Mouse (Mus musculus) MEL (cell line): ENCODE measurements at regions not wholly inside any gene's neighbourhood (a gene's known extent, or its start where the extent isn't known, plus 50 kb on each side); places are given as distances from the start of the nearest gene placed in this dataset.

Experiments
- DNase-seq: peaks from one replicate; pipeline ENCODE4 v3.0.0; 2011; ENCODE audit warnings: low read depth, low spot score
- H3K27ac ChIP-seq: 2 replicates; pipeline ENCODE4 v1.5.1; 2012; ENCODE audit warnings: low read depth, mild to moderate bottlenecking, control low read depth, low read length, moderate library complexity; ENCODE audit not compliant: control insufficient read depth
- H3K27me3 ChIP-seq, 2 experiments: fragments of 150-350 bp in 1 of 2; sonication (generic) in 1 of 2; 2 replicates each; pipeline ENCODE4 v1.6.1; 2012; ENCODE audit warnings: low read length in 2 of 2, mild to moderate bottlenecking in 2 of 2, improper control_type of control experiment in 1 of 2, moderate library complexity in 1 of 2; ENCODE audit not compliant: insufficient read depth in 2 of 2, control insufficient read depth in 1 of 2
- H3K36me3 ChIP-seq, 2 experiments: 2 replicates each; pipeline ENCODE4 v1.6.1; 2012 to 2014; ENCODE audit warnings: low read length in 2 of 2, improper control_type of control experiment in 1 of 2, inconsistent platforms in 1 of 2, mild to moderate bottlenecking in 1 of 2; ENCODE audit not compliant: insufficient read depth in 2 of 2, control insufficient read depth in 1 of 2
- H3K4me1 ChIP-seq, 2 experiments: fragments of 150-350 bp in 1 of 2; sonication (generic) in 1 of 2; 2 replicates each; pipeline ENCODE4 v1.6.1; 2012; ENCODE audit warnings: low read length in 2 of 2, improper control_type of control experiment in 1 of 2, mild to moderate bottlenecking in 1 of 2; ENCODE audit not compliant: insufficient read depth in 2 of 2, control insufficient read depth in 1 of 2
- H3K4me3 ChIP-seq, 2 experiments: fragments of 150-350 bp in 1 of 2; sonication (generic) in 1 of 2; 2 replicates each; pipeline ENCODE4 v1.5.1; 2012; ENCODE audit warnings: low read depth in 2 of 2, low read length in 2 of 2, mild to moderate bottlenecking in 2 of 2, moderate library complexity in 2 of 2, control low read depth in 1 of 2, improper control_type of control experiment in 1 of 2; ENCODE audit not compliant: control insufficient read depth in 1 of 2, insufficient read depth in 1 of 2
- H3K79me2 ChIP-seq: 2 replicates; pipeline ENCODE4 v1.6.1; 2012; ENCODE audit warnings: mild to moderate bottlenecking, low read length, moderate library complexity; ENCODE audit not compliant: control insufficient read depth, poor library complexity, insufficient read depth
- H3K9ac ChIP-seq: 2 replicates; pipeline ENCODE4 v1.6.1; 2012; ENCODE audit warnings: low read depth, mild to moderate bottlenecking, control low read depth, low read length, moderate library complexity; ENCODE audit not compliant: control insufficient read depth, poor library complexity, severe bottlenecking
- H3K9me3 ChIP-seq: fragments of 150-350 bp; sonication (generic); replicated peaks from 2 replicates; pipeline ENCODE4 v1.6.1; 2012; ENCODE audit warnings: mild to moderate bottlenecking, low read length, improper control_type of control experiment, moderate library complexity; ENCODE audit not compliant: insufficient read depth
- ETS1 ChIP-seq: IDR thresholded peaks from 2 replicates; pipeline ENCODE4 v1.6.1; 2012; ENCODE audit warnings: low read depth, mild to moderate bottlenecking, inconsistent platforms, low read length, improper control_type of control experiment, moderate library complexity
- HCFC1 ChIP-seq: IDR thresholded peaks from 2 replicates; pipeline ENCODE4 v1.6.1; 2012; ENCODE audit warnings: low read depth, mild to moderate bottlenecking, inconsistent platforms, low read length, improper control_type of control experiment, moderate library complexity
- KAT2A ChIP-seq: conservative IDR thresholded peaks from 2 replicates; pipeline ENCODE4 v1.6.1; 2012; ENCODE audit warnings: low read depth, low read length, improper control_type of control experiment, inconsistent platforms
- MAX ChIP-seq: IDR thresholded peaks from 2 replicates; pipeline ENCODE4 v1.6.1; 2011; ENCODE audit warnings: low read length, improper control_type of control experiment
- MAZ ChIP-seq: IDR thresholded peaks from 2 replicates; pipeline ENCODE4 v1.6.1; 2012; ENCODE audit warnings: low read depth, mild to moderate bottlenecking, inconsistent platforms, low read length, improper control_type of control experiment
- MXI1 ChIP-seq: IDR thresholded peaks from 2 replicates; pipeline ENCODE4 v1.6.1; 2011; ENCODE audit warnings: mild to moderate bottlenecking, low read depth, low read length, improper control_type of control experiment
- MYC ChIP-seq: IDR thresholded peaks from 2 replicates; pipeline ENCODE4 v1.6.1; 2011; ENCODE audit warnings: low read depth, mild to moderate bottlenecking, low read length, improper control_type of control experiment, moderate library complexity
- NELFE ChIP-seq: IDR thresholded peaks from 2 replicates; pipeline ENCODE4 v1.6.1; 2011; ENCODE audit warnings: low read depth, low read length, improper control_type of control experiment
- NRF1 ChIP-seq: IDR thresholded peaks from 2 replicates; pipeline ENCODE4 v1.6.1; 2014; ENCODE audit warnings: low read depth, mild to moderate bottlenecking, inconsistent platforms, low read length, improper control_type of control experiment, moderate library complexity; ENCODE audit not compliant: poor library complexity, insufficient read depth, severe bottlenecking
- POLR2A ChIP-seq, 2 experiments: IDR thresholded peaks; 2 replicates each; pipeline ENCODE4 v1.6.1; 2011 to 2012; ENCODE audit warnings: low read length in 2 of 2, mild to moderate bottlenecking in 2 of 2, control low read depth in 1 of 2, improper control_type of control experiment in 1 of 2, low read depth in 1 of 2, moderate library complexity in 1 of 2; ENCODE audit not compliant: control insufficient read depth in 1 of 2, insufficient read depth in 1 of 2, poor library complexity in 1 of 2
- POLR2AphosphoS2 ChIP-seq: IDR thresholded peaks from 2 replicates; pipeline ENCODE4 v1.6.1; 2011; ENCODE audit warnings: low read length, improper control_type of control experiment
- POLR2AphosphoS5 ChIP-seq: IDR thresholded peaks from 2 replicates; pipeline ENCODE4 v1.6.1; 2012; ENCODE audit warnings: low read depth, borderline replicate concordance, mild to moderate bottlenecking, inconsistent platforms, low read length, moderate library complexity, mixed read lengths
- RCOR1 ChIP-seq: IDR thresholded peaks from 2 replicates; pipeline ENCODE4 v1.6.1; 2012; ENCODE audit warnings: low read depth, mild to moderate bottlenecking, inconsistent platforms, low read length, improper control_type of control experiment
- TBP ChIP-seq: IDR thresholded peaks from 2 replicates; pipeline ENCODE4 v1.8.0; 2011; ENCODE audit warnings: low read depth, low read length, improper control_type of control experiment
- UBTF ChIP-seq: IDR thresholded peaks from 2 replicates; pipeline ENCODE4 v1.6.1; 2012; ENCODE audit warnings: low read depth, mild to moderate bottlenecking, inconsistent platforms, low read length, improper control_type of control experiment, moderate library complexity, borderline replicate concordance; ENCODE audit not compliant: insufficient read depth
- USF1 ChIP-seq: IDR thresholded peaks from 2 replicates; pipeline ENCODE4 v1.6.1; 2014; ENCODE audit warnings: low read depth, mild to moderate bottlenecking, inconsistent platforms, low read length, improper control_type of control experiment, moderate library complexity
- USF2 ChIP-seq, 2 experiments: IDR thresholded peaks; 2 replicates each; pipeline ENCODE4 v1.6.1; 2011 to 2012; ENCODE audit warnings: improper control_type of control experiment in 2 of 2, low read length in 2 of 2, borderline replicate concordance in 1 of 2, inconsistent platforms in 1 of 2, low read depth in 1 of 2, mild to moderate bottlenecking in 1 of 2; ENCODE audit not compliant: insufficient read depth in 1 of 2
- ZMIZ1 ChIP-seq: IDR thresholded peaks from 2 replicates; pipeline ENCODE4 v1.6.1; 2012; ENCODE audit warnings: low read depth, mild to moderate bottlenecking, inconsistent platforms, low read length, improper control_type of control experiment, moderate library complexity

DNA sequence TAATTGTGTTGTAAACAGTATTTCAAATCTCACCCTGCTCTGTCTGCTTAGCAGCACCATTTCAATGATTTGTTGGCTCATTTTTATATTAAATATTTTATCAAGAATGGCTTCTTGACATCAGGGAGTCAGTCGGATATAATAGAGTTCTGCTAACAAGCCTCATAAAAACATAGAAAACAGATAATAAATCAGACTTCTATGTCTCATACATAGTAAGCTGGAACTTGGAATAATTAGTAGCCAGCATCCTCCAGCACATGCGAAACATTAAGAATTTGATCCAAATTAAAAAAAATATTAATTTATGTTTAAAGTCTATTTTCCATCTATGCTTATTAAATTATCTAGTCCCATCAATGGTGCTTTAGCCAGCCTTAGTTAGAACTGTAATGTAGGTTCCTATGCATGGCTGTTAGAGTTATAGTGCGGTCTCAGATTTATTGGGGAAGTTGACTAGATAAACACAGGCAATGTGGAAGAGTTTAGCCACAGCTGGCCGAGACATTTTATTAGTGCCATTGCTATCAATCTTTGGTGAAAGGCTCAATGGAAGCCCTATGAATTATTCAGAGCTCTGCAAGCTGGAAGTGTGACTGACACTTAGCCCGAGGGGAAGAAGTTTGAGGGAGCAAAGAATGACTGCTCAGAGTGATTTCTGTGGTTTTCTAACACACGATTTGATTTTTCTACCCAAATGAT, 968.6 kb upstream of the Celf2 start:
- Histone ChIP-seq H3K79me2 (no peaks in the 10 kb centered on the region), H3K4me1 (no peaks in the 10 kb centered on the region), H3K27ac (no peak overlapping the region), H3K9ac (no peak overlapping the region), H3K27me3 (no peaks in the 10 kb centered on the region), H3K4me3 (no peak overlapping the region), H3K36me3 (no peaks in the 10 kb centered on the region), H3K9me3 (no peaks in the 10 kb centered on the region)
- TF ChIP-seq NELFE: no peak
- DNase-seq: no peak

DNA sequence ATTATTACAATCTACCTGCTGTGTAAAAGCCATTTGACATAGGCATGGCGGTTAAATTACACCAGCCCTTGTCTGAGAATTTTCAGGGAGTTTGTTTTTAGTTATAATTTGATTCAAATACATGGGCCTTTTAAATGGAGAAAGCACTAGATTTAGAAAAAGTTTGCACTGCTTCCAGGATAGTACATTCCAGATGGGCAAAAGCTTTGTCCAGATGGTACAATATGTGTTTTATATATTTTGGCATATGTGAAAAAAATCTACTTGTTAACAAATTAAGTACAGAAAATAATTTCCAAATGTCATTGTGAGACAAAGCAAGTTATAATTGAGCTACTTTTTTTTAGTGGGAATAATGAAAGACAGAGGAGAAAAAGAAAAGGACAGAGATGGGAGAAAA, 961.2 kb upstream of the Celf2 start:
- H3K4me3 ChIP-seq: no peak overlapping the region
- no peaks in the 10 kb centered on the region for H3K36me3 ChIP-seq
- DNase-seq: no peak
- H3K27me3 ChIP-seq: no peaks in the 10 kb centered on the region
- H3K4me1 ChIP-seq: no peaks in the 10 kb centered on the region
- no peak overlapping the region for H3K9ac ChIP-seq
- no peak overlapping the region for H3K27ac ChIP-seq
- H3K9me3 ChIP-seq: no peaks in the 10 kb centered on the region
- H3K79me2 ChIP-seq: no peaks in the 10 kb centered on the region
- TF ChIP-seq USF1 (no peak), ZMIZ1 (no peak), RCOR1 (no peak), HCFC1 (no peak), MXI1 (no peak), MAZ (no peak), TBP (no peak), KAT2A (no peak), POLR2A (IDR thresholded peaks at IDR 0.05; ENCODE audit: control insufficient read depth in 1 of 2, insufficient read depth in 1 of 2, low read depth in 1 of 2, low read length in 2 of 2, poor library complexity in 1 of 2) (no peak), USF2 (IDR thresholded peaks at IDR 0.05; ENCODE audit: borderline replicate concordance in 1 of 2, insufficient read depth in 1 of 2, low read depth in 1 of 2, low read length in 2 of 2) (no peak), UBTF (no peak), MYC (no peak), POLR2AphosphoS5 (no peak), POLR2AphosphoS2 (no peak), ETS1 (no peak), NELFE (no peak), MAX (no peak), NRF1 (no peak)
